Mouse (Mus musculus) left cerebral cortex, adult 11 months (tissue): ENCODE measurements at regions not wholly inside any gene's neighbourhood (a gene's known extent, or its start where the extent isn't known, plus 50 kb on each side); places are given as distances from the start of the nearest gene placed in this dataset.
"Not testable (repeated sequence)": the region's sequence is repeated elsewhere in the genome, so short reads cannot be mapped to it uniquely, and the experiment has no call there.

Experiments
- DNase-seq: peaks from one replicate; pipeline ENCODE4 v3.0.0; 2022; ENCODE audit warnings: low spot score

DNA sequence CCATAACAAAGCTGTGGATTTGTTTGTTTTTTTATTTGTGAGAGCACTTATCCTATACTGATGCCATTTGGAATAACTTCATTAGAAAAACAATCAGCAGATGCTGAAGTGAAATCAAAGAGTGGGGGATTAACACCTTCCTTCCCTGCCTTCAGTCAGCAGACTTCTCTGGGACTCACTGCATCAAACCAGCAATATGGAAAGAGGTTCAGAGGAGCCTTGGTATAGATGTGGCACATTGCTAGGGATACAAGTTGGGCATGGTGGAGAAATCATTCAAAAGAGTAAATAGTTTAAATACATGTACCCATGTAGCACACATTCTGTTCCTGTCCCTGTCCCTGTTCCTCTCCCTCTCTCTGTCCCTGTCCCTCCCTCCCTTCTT is 364.0 kb upstream of the Rgs18 start:
- DNase-seq = no peak

DNA sequence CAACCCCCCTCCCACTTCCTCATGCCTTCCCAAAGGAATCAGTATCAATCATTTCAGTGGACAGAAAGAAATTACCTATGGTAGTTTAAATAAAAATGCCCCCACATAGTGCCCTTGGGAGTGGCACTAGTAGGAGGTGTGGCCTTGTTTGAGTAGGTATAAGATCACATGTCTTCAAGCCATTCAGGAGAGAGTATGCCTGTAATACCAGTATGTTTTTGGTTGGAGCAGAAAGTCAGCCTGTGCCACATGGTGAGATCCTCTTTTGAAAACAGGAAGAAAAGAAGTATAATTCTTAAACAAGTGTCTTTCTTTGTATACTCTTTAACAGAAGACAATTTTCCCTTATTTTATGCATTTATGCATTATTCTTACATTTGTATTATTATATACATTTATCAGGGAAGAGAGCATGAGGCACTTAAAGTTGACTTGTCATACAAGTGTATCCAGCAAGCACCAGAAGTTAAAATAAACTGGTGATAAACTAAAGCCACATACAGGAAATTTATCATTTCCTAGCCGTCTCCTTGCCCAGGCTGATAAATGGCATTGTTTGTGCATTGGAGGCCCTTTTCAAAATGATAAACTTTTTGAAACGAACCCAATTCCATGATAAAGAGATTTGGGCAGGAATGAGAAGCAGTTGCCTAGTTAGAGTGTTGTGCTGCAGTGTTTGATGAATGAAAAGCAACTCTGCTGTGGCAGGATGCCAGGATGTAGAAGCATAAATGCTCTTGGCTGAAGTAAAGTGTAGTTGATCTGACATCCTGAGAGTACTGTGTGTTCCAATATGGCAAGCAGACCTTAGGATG is 363.4 kb upstream of the Rgs18 start:
- DNase-seq = no peak

DNA sequence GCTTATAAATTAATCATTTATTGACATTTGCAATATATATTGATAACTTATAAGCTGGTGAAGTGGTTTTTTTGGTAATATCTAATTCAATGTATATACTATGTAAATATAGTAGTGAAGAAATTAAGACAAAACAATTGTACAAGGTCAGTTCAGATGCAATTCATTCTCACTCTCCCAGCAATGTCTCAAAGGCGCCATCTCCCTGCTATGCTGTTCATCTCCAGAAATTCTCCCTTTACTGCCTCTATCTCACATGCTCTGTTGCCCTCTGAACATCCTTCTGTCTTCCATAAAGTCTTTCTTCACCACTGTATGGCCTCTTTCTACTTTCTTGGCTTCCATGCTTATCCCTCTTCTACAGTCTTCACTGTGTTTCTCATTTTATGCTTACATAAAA is 355.8 kb upstream of the Rgs18 start:
- no peak for DNase-seq

DNA sequence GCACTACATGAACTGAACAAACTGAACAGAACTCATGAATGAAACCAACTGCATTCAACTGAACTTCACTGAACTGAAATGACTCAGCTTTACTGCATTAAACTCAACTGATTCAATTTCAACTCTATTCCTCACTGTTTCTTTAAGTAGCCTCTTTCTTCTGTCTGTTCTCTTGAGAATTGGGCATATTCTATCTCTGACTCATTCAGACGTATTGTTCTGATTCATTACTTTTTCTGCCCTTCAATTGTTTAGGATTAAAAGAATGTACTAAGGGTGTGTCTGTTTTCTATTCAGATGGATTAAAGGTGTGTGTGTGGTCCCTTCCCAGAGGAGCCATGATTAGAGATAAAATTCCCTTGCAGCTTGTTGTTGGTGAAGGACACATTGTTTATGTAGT is 337.9 kb upstream of the Rgs18 start:
- no peak for DNase-seq

DNA sequence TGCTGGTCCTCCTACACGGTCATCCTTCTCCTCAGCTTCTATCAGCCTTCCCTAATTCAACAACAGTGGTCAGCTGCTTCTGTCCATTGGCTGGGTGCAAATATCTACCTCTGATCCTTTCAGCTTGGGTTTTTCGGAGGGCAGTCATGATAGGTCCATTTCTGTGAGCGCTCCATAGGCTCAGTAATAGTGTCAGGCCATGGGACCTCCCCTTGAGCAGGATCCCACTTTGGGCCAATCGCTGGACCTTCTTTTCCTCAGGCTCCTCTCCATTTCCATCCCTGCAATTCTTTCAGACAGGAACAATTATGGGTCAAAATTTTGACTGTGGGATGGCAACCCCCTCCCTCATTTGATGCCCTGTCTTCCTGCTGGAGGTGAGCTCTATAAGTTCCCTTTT is 331.5 kb upstream of the Rgs18 start:
- not testable (repeated sequence) for DNase-seq

DNA sequence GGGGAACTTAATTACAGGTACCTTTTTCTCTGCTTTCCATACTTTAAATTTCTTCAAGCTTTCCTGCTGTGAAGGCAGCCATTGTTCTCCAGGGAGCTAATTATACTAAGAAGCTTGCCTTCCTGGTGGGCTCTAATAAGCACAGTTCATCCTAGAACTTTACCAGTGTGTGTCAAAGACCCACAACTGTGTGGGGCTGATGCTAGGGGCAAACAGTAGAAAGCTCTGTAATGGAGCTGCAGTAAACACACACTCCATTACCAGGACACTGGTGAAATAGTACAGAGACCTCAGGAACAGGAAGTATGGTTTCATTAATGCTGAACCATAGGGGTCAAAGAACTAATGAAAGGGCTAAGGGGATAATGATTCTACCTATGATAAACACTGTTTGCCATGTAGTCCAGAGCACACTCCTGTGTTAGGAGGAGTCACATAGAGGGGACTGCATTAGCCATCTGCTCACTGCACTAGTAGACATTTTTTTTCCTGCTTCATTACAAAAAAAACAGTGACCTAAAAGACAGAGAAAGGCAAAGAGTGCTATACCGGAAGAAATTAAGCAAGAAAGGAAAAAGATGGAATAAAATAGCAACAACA is 290.1 kb upstream of the Rgs18 start:
- no peak for DNase-seq

DNA sequence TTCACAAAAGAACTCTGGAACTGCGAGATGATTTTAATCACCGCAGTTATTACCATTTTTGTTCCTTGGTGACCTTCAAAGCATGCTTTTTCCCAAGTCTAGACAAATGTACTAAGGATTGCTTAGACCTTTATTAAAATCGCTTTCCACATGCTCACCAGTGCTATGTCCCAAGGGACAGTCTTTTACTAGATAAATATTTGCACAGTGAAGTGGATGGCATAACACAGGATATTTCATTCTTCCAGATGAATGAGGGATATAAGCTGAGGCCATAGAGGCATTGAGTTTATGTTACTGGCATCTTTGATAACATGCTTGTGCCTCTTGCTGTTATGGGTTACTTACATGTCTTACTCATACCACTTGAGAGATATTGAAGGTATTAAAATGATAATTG is 289.1 kb upstream of the Rgs18 start:
- no peak for DNase-seq

DNA sequence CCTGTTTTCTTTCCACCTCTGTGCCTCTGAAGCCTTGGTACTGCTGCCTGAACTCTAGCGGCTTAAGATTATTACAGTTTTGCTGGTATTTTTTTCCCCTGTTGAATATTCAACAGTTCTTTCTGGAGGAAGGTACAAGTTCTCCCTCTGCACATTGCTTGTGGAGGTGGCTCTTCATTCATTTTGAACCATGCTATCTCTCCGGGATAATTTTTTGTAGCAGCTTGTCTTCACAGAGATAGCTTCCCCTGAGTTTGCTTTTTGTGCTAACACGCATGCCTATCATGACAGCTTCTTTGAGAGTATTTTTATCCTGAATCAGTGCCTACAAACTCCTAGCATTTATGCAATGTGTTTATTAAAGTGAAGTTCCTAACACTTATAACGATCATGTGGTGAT is 240.4 kb upstream of the Rgs18 start:
- DNase-seq = peak; percentile 13

DNA sequence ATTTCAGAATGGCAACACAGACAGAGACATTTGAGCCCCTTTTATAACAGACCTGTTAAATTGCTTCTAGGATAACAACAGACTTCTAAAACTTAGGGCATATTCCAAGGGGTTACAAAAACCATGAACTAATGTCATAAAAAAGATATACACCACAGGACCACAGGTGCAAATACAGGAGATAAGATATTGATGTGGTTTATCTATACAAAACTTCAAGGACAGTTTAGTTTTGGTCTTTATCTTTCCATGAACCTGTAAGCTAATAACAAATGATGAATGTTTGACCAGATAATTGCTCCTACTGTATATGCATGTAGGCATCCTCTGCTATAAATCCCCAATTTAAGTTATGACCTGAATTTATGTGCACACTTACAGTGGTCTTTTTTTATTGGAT is 235.6 kb upstream of the Rgs18 start:
- no peak for DNase-seq

DNA sequence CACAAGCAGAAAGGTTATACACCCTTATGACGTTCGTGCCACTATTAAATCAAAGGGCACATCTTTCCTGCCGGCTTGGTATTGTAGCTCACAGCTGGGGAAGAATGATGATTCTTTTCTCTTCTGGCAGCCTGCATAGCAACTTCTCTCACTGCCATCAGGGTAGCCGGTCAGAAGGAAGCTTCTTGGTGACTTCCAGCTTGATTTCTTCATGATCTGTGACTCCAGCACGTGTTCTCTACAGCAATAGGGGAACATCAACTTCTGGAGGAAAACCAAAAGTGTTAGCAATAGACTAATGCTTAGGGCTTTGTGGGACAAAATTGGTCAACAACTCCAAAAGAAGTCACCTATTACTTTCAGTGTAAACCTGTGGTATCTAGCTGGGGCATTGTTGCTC is 202.9 kb upstream of the Rgs18 start:
- no peak for DNase-seq

DNA sequence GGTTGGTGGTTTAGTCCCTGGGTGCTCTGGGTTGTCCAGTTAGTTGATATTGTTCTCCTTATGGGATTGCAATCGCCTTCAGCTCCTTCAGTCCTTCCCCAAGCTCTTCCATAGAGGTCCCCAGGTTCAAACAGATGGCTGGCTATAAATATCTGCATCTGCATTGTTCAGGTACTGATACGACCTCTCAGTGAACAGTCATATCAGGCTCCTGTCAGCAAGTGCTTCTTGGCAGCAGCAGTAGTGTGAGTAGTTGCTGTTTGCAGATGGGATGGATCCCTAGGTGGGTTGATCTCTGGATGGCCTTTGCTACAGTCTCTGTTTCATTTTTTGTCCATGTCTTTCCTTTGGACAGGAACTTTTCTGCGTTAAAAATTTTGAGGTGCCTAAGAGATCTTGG is 190.5 kb upstream of the Rgs18 start:
- DNase-seq = no peak

DNA sequence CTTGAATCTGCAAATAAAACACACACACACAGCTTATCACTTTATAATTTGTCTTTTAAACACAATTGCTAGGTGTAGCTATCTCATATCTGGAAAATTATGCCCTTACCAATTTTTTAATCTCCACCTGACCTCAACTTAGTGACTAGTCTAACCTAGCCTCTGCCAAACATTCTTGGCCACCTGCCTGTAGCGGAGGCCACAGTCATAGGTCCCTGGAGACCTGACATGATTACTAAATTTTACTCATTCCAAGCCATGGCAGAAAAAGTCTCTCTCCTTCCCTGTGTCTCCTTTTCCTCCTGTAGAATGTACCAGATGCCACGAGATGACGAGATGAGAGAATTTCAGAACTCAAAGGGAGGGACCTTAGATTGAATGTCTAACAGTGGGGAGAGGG is 163.8 kb upstream of the Rgs18 start:
- no peak for DNase-seq

DNA sequence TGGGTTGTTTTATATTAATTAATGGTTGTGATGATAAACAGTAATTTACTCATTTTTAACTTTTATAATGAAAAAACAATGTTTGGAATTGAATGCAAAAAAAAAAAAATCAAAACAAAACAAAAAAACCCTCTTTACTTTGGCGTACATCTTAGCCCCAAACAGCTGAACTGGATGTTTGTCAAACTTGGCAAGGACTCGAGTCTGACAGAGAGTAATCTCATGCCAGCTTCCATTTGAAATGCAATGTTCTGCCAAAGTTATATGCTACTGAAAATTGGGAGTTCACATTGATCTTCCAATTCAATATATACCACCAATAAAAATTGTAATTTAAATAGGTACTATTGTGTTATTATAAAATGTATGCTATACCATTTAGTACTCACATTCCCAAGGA is 150.9 kb upstream of the Rgs18 start:
- no peak for DNase-seq

DNA sequence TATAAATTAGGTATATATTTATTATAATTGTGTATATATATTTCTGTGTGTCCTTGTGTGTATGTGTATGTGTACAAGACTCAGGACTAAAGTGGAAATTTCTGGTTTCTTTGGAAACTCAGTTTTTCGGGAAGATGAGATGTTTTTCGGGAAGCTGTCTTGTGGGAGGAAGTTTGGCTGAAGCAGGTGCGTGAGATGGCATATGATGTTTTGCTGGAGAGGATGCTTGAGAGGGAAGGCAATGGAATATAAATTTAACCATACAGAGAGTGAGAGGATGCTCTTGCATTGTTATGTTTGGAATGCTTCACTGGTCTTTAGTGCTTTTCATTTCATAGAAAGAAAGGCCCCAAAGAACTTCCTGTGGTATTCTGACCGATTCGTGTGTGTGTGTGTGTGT is 141.3 kb upstream of the Rgs18 start:
- DNase-seq = no peak

DNA sequence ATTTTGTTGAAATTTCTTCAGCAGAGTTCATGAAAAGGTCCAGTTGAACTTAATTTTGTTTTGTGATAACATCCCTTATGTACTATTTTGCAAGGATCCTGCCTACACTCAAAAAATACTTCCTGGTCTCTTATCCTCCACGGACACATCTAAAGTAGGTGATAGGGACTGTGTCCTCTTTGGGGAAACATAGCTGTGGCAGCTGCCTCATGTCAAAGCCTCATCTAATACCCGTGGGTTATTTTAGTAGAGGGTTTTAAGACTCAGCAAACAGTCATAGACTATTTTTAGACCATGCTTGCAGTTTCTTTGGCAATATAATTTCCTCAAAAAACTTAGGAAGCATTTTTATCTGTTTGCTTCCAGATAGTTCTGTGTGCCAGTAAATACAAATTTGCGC is 127.8 kb upstream of the Rgs18 start:
- no peak for DNase-seq

DNA sequence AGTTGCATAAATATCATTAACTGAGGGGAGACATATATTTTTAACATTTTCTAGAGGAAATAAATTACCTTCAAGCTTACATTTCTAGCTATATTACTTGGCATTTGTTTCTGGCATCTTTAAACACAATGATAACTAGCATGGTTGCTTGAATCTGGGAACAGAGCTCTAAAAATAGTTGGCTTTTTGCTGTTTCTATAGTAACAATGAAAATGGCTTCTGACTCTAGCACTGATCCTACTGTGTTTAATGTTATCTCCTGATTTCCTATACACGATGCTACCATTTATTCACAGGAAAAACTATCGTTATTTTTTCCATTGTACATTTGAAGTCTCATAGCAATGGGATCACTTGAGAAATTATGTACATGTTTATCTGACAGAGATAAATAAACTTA is 108.4 kb upstream of the Rgs18 start:
- DNase-seq = no peak

DNA sequence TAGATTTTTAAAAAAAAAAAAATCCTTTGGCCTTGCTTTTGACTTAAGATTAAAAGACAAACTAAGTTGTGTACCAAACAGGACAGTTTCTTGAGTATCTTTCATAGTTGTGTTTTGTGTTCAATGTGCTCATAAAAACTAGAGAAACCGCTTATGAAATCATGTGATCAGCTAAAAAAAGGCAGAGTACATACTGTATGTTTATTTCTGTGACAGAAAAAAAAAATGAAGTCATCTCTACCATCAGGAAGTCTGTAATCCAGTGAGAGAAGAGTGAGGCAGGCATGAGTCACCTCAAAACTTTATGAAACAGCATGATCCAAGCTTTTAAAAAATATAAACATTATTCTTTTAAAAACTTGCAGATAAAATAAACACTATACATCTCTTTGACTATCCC is 86.9 kb upstream of the Rgs18 start:
- no peak for DNase-seq
